Mouse (Mus musculus): Measurements from ENCODE around the gene Numbl.

DNA sequence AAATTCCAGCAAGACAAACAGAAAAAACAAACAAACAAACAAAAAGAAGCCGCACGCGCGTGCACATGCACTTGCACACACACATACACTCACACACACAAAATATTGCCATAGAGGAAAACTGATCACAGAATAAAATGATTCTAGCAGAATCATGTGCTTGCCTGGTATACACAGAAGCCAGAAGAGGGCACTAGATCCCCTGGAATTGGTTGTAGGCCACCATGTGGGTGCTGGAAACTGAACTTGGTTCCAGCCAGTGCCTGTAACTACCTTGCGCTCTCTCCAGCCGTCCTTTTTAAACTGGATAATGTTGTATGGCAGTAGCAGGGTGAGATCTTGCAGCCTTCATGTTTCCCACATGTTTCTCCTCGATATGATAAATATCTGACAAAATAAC, 30.5 kb downstream of the Numbl start:
- TF ChIP-seq CTCF (IDR thresholded peaks at IDR 0.05) = no peak
- no peak for TF ChIP-seq POLR2A (IDR thresholded peaks at IDR 0.05; ENCODE audit: insufficient read depth, low read depth, low read length)
- no peak for TF ChIP-seq EP300 (IDR thresholded peaks at IDR 0.05; ENCODE audit: insufficient read depth, low read depth, low read length)
